Mouse (Mus musculus): ENCODE measurements at regions not wholly inside any gene's neighbourhood (a gene's known extent, or its start where the extent isn't known, plus 50 kb on each side); places are given as distances from the start of the nearest gene placed in this dataset.

DNA sequence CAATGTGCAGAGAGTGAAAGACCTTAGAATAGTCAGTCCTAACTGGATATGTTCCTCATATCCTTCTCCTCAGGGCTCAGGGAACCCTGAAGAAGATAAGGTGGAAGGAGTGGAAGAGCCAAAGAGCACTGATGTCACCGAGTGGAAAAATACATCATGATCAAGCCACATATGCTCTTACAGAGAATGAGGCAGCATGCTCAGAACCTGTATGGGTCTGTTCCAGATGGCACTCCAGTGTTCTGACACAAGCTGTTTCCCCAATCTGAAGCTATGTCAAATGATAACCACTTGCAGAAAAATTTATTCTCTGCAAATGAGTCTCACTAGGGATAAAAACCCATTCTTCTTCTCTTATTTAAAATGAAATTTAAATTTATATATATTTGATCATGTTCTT is 572.6 kb upstream of the Robo2 start:
- no peak for DNase-seq (ENCODE audit: low spot score)
- Histone ChIP-seq H3K4me1 (replicated peaks) (no peaks in the 10 kb centered on the region), H3K27ac (no peak overlapping the region), H3K4me3 (no peak overlapping the region), H3K9me3 (no peaks in the 10 kb centered on the region), H3K36me3 (no peaks in the 10 kb centered on the region), H3K27me3 (ENCODE audit: insufficient read depth, poor library complexity, severe bottlenecking) (no peaks in the 10 kb centered on the region)
- 88% methylated on average over 1 of the region's 1 CpGs for WGBS

DNA sequence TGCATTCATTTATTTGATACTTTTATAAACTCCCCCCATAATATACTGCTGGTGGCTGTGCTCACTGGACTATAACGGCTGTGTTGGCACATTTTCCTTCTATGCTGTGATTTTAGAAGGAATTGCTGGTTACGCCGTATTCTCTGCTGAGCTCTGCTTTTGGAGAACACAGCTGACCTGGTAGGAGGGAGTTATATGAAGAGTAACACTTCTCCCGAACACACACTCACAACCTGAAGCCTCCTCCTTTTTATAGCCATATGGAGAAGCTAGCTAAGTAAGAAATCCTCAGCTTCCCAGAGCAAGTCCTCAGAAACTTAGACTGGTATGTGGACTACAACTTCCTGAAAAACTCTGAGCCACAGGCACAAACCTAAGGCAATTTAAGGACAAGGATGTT is 554.5 kb upstream of the Robo2 start:
- no peaks in the 10 kb centered on the region for H3K9me3 ChIP-seq
- no peaks in the 10 kb centered on the region for H3K36me3 ChIP-seq
- no peak for DNase-seq (ENCODE audit: low spot score)
- no peaks in the 10 kb centered on the region for H3K4me1 ChIP-seq (replicated peaks)
- 85% methylated on average over 4 of the region's 4 CpGs for WGBS
- no peak overlapping the region for H3K27ac ChIP-seq
- no peak overlapping the region for H3K4me3 ChIP-seq
- H3K27me3 ChIP-seq (ENCODE audit: insufficient read depth, poor library complexity, severe bottlenecking): no peaks in the 10 kb centered on the region

DNA sequence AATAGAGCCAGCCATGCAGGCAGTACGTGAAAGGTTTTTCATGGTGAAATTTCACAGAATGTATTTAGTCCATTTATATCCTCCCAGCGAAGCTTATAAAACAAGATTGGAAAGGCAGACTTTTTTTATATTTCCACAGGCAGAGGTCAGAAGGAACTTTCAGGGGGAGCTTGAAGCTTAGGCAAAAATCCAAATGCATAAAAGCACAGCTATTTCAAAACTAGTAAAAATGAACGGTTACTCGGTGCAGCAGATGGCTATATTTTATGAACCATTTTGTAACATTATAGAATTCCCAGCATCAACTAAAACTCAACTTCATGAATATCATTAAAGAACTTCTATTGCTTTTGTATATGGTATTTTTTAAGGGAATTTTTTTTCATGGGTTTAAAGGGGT is 518.1 kb upstream of the Robo2 start:
- 92% methylated on average over 4 of the region's 4 CpGs for WGBS
- H3K4me3 ChIP-seq: no peak overlapping the region

DNA sequence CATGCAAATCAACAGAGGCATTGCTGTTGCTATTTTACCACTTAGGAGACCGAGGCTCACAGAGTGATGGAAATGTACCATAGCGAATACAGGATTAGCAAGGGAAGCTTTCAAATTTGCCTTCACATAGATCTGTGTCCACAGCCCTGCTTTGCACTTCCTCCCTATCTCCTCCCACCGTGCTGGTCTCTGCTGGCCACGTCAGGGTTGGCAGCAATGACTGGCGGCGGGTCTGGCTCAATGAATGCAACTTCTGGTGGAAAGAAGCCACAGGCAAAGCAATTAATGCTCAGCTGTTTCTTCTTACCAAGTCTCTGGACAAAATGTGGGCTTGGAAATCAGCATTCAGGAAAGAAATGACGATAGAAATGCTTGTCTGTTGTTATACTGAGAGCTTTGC is 489.2 kb upstream of the Robo2 start:
- Histone ChIP-seq H3K36me3 (no peaks in the 10 kb centered on the region), H3K27ac (no peak overlapping the region), H3K27me3 (ENCODE audit: insufficient read depth, poor library complexity, severe bottlenecking) (no peaks in the 10 kb centered on the region), H3K4me3 (no peak overlapping the region), H3K4me1 (replicated peaks) (no peaks in the 10 kb centered on the region), H3K9me3 (no peaks in the 10 kb centered on the region)
- WGBS: 55% methylated on average over 7 of the region's 7 CpGs
- no peak for DNase-seq (ENCODE audit: low spot score)

More for the DNA sequence above, 518.1 kb upstream of the Robo2 start:
- no peaks in the 10 kb centered on the region for H3K4me1 ChIP-seq (replicated peaks)
- no peaks in the 10 kb centered on the region for H3K27me3 ChIP-seq (ENCODE audit: insufficient read depth, poor library complexity, severe bottlenecking)
- H3K27ac ChIP-seq: no peak overlapping the region
- no peaks in the 10 kb centered on the region for H3K36me3 ChIP-seq
- DNase-seq (ENCODE audit: low spot score): no peak
- H3K9me3 ChIP-seq: no peaks in the 10 kb centered on the region

DNA sequence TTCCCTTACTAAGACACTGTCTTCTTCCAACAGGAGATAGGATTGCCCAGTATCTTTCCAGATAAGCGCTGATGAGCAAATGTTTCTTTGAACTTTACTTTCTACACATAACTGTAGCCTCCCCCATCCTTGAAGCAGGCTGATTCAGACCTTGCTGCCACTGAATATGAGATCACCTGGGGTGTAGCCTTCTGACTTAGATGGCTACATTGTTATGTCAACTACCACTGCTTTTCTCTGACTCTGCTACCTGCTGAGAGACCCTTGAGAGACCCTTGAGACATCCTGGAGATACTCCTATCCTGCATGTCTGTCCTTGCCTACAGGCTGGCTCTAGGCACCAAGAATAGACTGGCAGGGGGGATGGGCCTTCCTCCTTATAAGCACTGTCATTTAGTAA is 476.1 kb upstream of the Robo2 start:
- Histone ChIP-seq H3K4me1 (replicated peaks) (no peaks in the 10 kb centered on the region), H3K4me3 (no peak overlapping the region), H3K9me3 (no peaks in the 10 kb centered on the region), H3K27ac (no peak overlapping the region), H3K27me3 (ENCODE audit: insufficient read depth, poor library complexity, severe bottlenecking) (no peaks in the 10 kb centered on the region), H3K36me3 (no peaks in the 10 kb centered on the region)
- no peak for DNase-seq (ENCODE audit: low spot score)
- 17% methylated on average over 1 of the region's 1 CpGs for WGBS

DNA sequence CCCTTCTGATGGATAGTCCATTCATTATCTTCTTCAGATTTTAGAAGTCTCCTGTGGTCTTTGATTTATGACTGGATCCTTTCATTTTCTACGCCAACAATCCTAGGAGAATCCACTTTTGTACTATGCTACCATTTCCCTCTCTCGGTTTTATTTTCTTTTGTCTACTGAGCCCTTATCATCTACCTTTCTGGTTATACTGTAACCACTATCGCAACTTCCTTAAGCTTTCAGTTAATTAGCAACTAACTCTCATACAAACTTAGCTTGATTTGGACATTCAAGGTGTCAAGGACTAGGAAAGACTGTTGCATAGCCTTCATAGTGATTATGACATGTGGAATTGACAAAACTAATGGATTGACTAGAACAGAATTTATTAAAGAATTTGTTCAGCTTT is 467.0 kb upstream of the Robo2 start:
- no peak overlapping the region for H3K4me3 ChIP-seq
- no peaks in the 10 kb centered on the region for H3K4me1 ChIP-seq (replicated peaks)
- no peaks in the 10 kb centered on the region for H3K36me3 ChIP-seq
- no peaks in the 10 kb centered on the region for H3K9me3 ChIP-seq
- H3K27ac ChIP-seq: no peak overlapping the region
- 91% methylated on average over 3 of the region's 3 CpGs for WGBS
- H3K27me3 ChIP-seq (ENCODE audit: insufficient read depth, poor library complexity, severe bottlenecking): no peaks in the 10 kb centered on the region
- no peak for DNase-seq (ENCODE audit: low spot score)

DNA sequence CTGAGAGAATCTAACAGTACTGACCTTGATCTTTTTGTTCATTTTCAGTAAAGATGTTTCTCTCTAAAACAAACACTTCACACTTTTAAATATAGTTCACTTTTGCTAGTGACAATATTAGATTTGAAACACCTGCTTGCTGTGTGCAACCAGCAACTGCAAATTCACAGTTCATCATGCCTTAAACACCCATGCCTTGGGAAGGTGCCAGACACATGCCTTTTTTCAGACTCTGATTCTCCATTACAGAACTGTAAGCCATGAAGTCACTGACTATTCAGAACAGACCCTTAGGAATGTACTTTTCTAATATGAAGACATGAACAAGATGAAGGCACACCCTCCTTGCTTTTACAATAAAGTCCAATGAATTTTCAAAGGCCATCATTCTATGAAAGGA is 462.1 kb upstream of the Robo2 start:
- H3K27ac ChIP-seq: no peak overlapping the region
- no peaks in the 10 kb centered on the region for H3K27me3 ChIP-seq (ENCODE audit: insufficient read depth, poor library complexity, severe bottlenecking)
- no peak for DNase-seq (ENCODE audit: low spot score)
- H3K4me3 ChIP-seq: no peak overlapping the region
- no peaks in the 10 kb centered on the region for H3K36me3 ChIP-seq
- no peaks in the 10 kb centered on the region for H3K4me1 ChIP-seq (replicated peaks)
- H3K9me3 ChIP-seq: no peaks in the 10 kb centered on the region

DNA sequence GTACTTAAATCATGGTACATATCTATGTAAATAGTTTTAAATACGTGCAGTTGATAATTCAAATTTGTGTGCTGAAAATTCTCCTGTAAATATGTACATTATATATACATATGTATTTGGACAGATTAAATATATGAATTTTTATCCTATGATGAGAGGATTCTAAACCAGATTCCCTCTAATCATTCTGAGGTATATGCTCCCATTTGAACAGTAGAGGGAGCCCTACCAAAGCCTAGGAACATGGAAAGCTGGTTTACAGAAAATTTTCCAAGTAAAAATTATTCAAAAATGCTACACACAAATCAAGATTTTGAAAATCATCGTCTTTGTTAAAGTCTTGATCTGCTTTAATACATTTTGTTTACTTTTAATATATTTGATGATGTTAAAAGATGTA is 446.1 kb upstream of the Robo2 start:
- no peaks in the 10 kb centered on the region for H3K36me3 ChIP-seq
- H3K4me3 ChIP-seq: no peak overlapping the region
- H3K27me3 ChIP-seq (ENCODE audit: insufficient read depth, poor library complexity, severe bottlenecking): no peaks in the 10 kb centered on the region
- DNase-seq (ENCODE audit: low spot score): no peak
- H3K9me3 ChIP-seq: no peaks in the 10 kb centered on the region
- WGBS: 21% methylated on average over 2 of the region's 2 CpGs
- H3K27ac ChIP-seq: no peak overlapping the region
- H3K4me1 ChIP-seq (replicated peaks): no peaks in the 10 kb centered on the region

DNA sequence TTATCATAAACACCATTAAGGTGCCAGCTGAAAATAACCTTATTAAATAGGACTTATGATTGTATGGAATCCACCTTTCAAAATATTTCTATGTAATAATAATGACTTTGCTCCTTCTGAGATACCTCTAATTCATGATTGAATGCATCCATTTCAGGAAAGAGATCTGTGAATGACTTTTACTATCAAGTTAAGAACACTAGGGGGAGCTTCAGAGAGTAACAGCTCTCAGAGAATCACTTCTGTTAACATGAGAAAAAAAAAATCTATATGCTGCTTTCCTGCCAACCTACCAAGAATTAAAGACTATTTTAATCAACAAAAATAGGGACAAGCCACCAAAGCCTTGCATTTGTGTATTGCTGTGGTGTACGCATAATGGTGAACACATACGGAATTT is 428.4 kb upstream of the Robo2 start:
- H3K4me3 ChIP-seq: no peak overlapping the region
- H3K36me3 ChIP-seq: no peaks in the 10 kb centered on the region
- no peak overlapping the region for H3K27ac ChIP-seq
- no peak for DNase-seq (ENCODE audit: low spot score)
- no peaks in the 10 kb centered on the region for H3K27me3 ChIP-seq (ENCODE audit: insufficient read depth, poor library complexity, severe bottlenecking)
- no peaks in the 10 kb centered on the region for H3K4me1 ChIP-seq (replicated peaks)
- WGBS: 93% methylated on average over 2 of the region's 2 CpGs
- no peaks in the 10 kb centered on the region for H3K9me3 ChIP-seq

DNA sequence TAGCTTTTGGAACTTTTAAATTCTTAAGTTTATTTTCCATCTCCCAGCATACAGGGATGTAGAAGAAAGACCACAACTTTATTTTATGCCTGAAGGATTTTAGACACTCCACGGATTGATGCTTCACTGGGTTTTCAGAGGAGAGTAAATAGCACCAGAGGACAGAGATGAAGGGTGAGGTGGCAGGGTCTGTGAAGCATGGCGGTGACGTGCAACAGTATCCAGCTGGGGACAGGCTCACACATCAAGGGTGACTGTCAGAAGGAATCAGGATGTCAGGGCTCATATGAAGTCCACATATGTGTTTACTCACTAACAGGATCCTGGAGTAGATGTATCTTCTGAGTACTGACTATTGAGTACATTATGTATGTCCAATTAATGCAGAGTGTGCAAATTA is 402.8 kb upstream of the Robo2 start:
- Histone ChIP-seq H3K36me3 (no peaks in the 10 kb centered on the region), H3K27ac (no peak overlapping the region), H3K27me3 (ENCODE audit: insufficient read depth, poor library complexity, severe bottlenecking) (no peaks in the 10 kb centered on the region), H3K4me1 (replicated peaks) (no peaks in the 10 kb centered on the region), H3K9me3 (no peaks in the 10 kb centered on the region), H3K4me3 (no peak overlapping the region)
- WGBS: 56% methylated on average over 3 of the region's 3 CpGs
- DNase-seq (ENCODE audit: low spot score): no peak

DNA sequence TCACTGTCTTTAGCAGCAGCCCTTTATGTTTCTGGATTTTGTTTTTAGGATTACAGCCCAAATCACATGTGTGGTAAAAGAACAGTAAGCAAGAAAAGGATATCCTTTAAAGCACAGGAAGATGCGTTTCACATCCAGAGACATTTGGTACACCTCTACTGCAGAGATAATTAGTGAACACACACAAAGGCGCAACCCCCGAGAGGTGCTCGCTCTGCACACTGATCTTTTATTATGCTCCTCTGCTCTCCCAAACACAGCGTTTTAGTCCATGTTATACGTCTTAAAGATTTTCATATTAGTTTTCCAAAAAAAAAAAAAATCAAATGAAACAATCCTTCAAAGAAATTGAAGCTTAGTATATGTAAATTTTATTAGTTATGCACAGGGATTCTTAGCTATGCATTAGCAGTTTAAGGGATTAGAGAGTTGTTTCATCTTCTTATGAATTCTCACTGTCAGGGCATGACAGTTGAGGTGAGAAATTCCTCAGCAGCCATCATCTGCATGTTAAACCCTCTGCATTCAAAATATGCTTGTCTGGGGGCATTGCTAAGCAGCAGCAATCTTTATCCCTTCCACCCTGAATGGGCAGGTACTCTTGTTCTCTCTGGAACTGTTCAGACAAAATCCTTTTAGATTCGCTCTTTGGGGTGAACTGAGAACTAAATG is 397.7 kb upstream of the Robo2 start:
- H3K36me3 ChIP-seq: no peaks in the 10 kb centered on the region
- no peaks in the 10 kb centered on the region for H3K9me3 ChIP-seq
- no peak overlapping the region for H3K27ac ChIP-seq
- 61% methylated on average over 7 of the region's 7 CpGs for WGBS
- no peaks in the 10 kb centered on the region for H3K27me3 ChIP-seq (ENCODE audit: insufficient read depth, poor library complexity, severe bottlenecking)
- DNase-seq (ENCODE audit: low spot score): no peak
- no peak overlapping the region for H3K4me3 ChIP-seq
- no peaks in the 10 kb centered on the region for H3K4me1 ChIP-seq (replicated peaks)

DNA sequence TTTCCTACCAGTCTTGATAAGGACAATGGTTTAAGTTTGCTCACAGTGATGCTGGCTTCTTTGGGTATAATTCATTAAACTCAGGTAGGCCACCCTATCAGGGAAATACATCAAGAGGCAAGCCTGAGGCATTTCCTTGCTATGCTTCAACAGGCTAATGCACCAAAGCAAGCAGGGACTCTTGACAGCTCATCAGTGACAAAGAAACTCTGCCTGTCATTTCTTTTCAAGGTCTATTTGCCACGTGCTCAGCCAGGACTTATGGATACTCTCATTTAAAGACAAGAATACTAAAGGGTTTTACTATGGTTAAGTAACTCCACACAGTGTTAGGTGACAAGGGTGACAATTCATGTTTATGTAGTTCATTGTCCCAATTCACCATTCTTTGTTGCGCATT is 395.1 kb upstream of the Robo2 start:
- H3K27me3 ChIP-seq (ENCODE audit: insufficient read depth, poor library complexity, severe bottlenecking): no peaks in the 10 kb centered on the region
- H3K4me3 ChIP-seq: no peak overlapping the region
- DNase-seq (ENCODE audit: low spot score): no peak
- H3K9me3 ChIP-seq: no peaks in the 10 kb centered on the region
- WGBS: 42% methylated on average over 2 of the region's 2 CpGs
- H3K27ac ChIP-seq: no peak overlapping the region
- no peaks in the 10 kb centered on the region for H3K4me1 ChIP-seq (replicated peaks)
- H3K36me3 ChIP-seq: no peaks in the 10 kb centered on the region

DNA sequence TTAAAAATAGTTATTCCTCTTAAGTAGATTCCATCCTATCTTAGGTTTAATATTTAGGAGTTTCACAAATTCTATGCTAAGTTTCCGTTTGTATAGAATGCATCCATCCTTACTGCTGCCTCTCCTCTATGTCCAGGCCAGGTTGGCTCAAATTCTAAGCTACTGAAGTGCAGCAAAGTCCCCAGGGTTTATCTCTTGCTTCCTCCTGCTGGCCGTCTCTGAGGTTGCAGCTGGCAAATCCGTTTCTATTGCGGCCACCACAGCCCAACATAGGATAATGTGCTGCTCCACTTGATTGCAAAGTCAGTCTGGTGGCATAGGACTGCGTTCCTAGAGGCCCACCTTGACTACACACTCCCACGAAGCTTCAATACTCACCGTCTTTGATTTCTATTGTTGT is 389.7 kb upstream of the Robo2 start:
- Histone ChIP-seq H3K36me3 (no peaks in the 10 kb centered on the region), H3K9me3 (no peaks in the 10 kb centered on the region), H3K27me3 (ENCODE audit: insufficient read depth, poor library complexity, severe bottlenecking) (no peaks in the 10 kb centered on the region), H3K4me3 (no peak overlapping the region), H3K4me1 (replicated peaks) (no peaks in the 10 kb centered on the region), H3K27ac (no peak overlapping the region)
- WGBS: 19% methylated on average over 7 of the region's 7 CpGs
- DNase-seq (ENCODE audit: low spot score): peak; percentile 61

DNA sequence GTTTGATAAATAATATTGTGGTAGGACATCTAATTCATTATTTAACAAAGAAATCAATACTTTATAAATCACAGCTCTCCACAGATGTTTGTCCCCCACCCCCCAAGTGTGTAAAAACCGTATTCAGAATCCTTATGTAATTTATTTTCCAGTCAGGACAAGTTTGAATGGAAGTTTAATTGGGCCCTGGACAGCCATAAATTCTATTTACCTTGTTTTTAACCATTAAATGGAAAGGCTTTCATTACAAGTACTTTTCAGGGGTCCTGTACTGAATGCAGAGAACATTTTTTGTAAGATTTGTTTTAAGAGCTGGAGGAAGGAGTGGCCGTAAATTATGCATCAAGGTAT is 384.7 kb upstream of the Robo2 start:
- no peak overlapping the region for H3K4me3 ChIP-seq
- H3K9me3 ChIP-seq: no peaks in the 10 kb centered on the region
- H3K27me3 ChIP-seq (ENCODE audit: insufficient read depth, poor library complexity, severe bottlenecking): no peaks in the 10 kb centered on the region
- no peaks in the 10 kb centered on the region for H3K4me1 ChIP-seq (replicated peaks)
- no peaks in the 10 kb centered on the region for H3K36me3 ChIP-seq
- WGBS: 77% methylated on average over 2 of the region's 2 CpGs
- DNase-seq (ENCODE audit: low spot score): no peak
- no peak overlapping the region for H3K27ac ChIP-seq

Data from hindbrain, embryonic 10.5 days (tissue).